Mouse (Mus musculus) midbrain, postnatal 0 days (tissue): ENCODE results near the gene Serpinb9. TPM values are rescaled to one million over a fixed set of nuclear protein-coding genes. Genes with fewer than 3 reads are reported as not detected.

Experiments
- ATAC-seq: fragments of 200-750 bp; cut with Nextera tagmentation; 2 replicates; pipeline ENCODE4 v1.8.0; 2017; ENCODE audit warnings: moderate number of reproducible peaks, mild to moderate bottlenecking, moderate TSS enrichment, moderate library complexity; ENCODE audit not compliant: low FRiP score
- DNase-seq: peaks from one replicate; pipeline ENCODE4 v3.0.0-alpha.2; 2015; ENCODE audit warnings: low spot score
- H3K27ac ChIP-seq: fragments of 300-500 bp; sonication (generic); 2 replicates; pipeline ENCODE4 v1.5.1; 2014; ENCODE audit warnings: low read depth, mild to moderate bottlenecking, low read length, mixed read lengths
- H3K27me3 ChIP-seq: fragments of 300-500 bp; sonication (generic); 2 replicates; pipeline ENCODE4 v1.6.1; 2014; ENCODE audit warnings: low read length, control low read depth, mixed read lengths; ENCODE audit not compliant: insufficient read depth
- H3K36me3 ChIP-seq: fragments of 300-500 bp; sonication (generic); 2 replicates; pipeline ENCODE4 v1.6.1; 2014; ENCODE audit warnings: low read length, control low read depth, mixed read lengths; ENCODE audit not compliant: insufficient read depth
- H3K4me1 ChIP-seq: fragments of 300-500 bp; sonication (generic); 2 replicates; pipeline ENCODE4 v1.6.1; 2014; ENCODE audit warnings: mild to moderate bottlenecking, control low read depth, antibody characterized with exemption, low read length, mixed read lengths; ENCODE audit not compliant: insufficient read depth
- H3K4me2 ChIP-seq: fragments of 300-500 bp; sonication (generic); 2 replicates; pipeline ENCODE4 v1.6.1; 2014; ENCODE audit warnings: low read depth, mild to moderate bottlenecking, low read length, mixed read lengths; ENCODE audit not compliant: poor library complexity, severe bottlenecking
- H3K4me3 ChIP-seq: fragments of 300-500 bp; sonication (generic); 2 replicates; pipeline ENCODE4 v1.5.1; 2014; ENCODE audit warnings: low read depth, mild to moderate bottlenecking, low read length, moderate library complexity
- H3K9ac ChIP-seq: fragments of 300-500 bp; sonication (generic); replicated peaks from 2 replicates; pipeline ENCODE4 v1.6.1; 2014; ENCODE audit warnings: mild to moderate bottlenecking, low read length, moderate library complexity, mixed read lengths; ENCODE audit not compliant: poor library complexity, severe bottlenecking
- H3K9me3 ChIP-seq: fragments of 300-500 bp; sonication (generic); 2 replicates; pipeline ENCODE4 v1.6.1; 2016; ENCODE audit warnings: low read length, control low read depth
- CTCF ChIP-seq: IDR thresholded peaks from 2 replicates; pipeline ENCODE4 v1.5.1; 2016; ENCODE audit warnings: antibody characterized with exemption, mild to moderate bottlenecking
- WGBS: fragments of 180-500 bp; shearing (Covaris S2); extraction: QIAGEN DNeasy Blood & Tissue Kit; methylation state at CpG from one replicate; pipeline ENCODE4 v1.1.7; 2014; 5-methylcytosine and 5-hydroxymethylcytosine counted together
- polyA plus RNA-seq: library from polyadenylated mRNA; unstranded; fragments of >200 nt; fragmentation: Nextera tagmentation; extraction: Ambion mirVana; gene quantifications from 2 replicates; pipeline ENCODE4 v1.2.1, GENCODE M21; 2015
- total RNA-seq: library from RNA; depleted of rRNA; stranded (reverse); fragments of >200 nt; gene quantifications from 2 replicates; pipeline ENCODE4 v1.2.3, GENCODE M21; 2014

Serpinb9 gene
- total and polyA plus RNA-seq, 2 experiments from 2014 or later, result 3.0 to 3.2 TPM

GRCm38 (mm10) chr13:33005501-33006075 lies 2.5 kb downstream of the Serpinb9 start:
- Histone ChIP-seq H3K4me2 (no peak overlapping the region), H3K27me3 (no peaks in the 10 kb centered on the region), H3K4me1 (0 out of 2 replicates have a peak, but pooled peaks cover 2% of the 10 kb centered on the region), H3K36me3 (no peaks in the 10 kb centered on the region), H3K4me3 (no peak overlapping the region), H3K27ac (no peak overlapping the region), H3K9me3 (no peaks in the 10 kb centered on the region), H3K9ac (no peak overlapping the region)
- TF ChIP-seq CTCF, result no peak
- DNase-seq (no peak), ATAC-seq (no peak)
- WGBS, result 73% methylated on average over 2 of the region's 2 CpGs

- H3K27me3 ChIP-seq, result no peaks in the 10 kb centered on the region
- H3K4me1 ChIP-seq, result 0 out of 2 replicates have a peak, but pooled peaks cover 2% of the 10 kb centered on the region
- ATAC-seq (no peak), DNase-seq (no peak)
- TF ChIP-seq CTCF, result no peak
- 94% methylated on average over 3 of the region's 3 CpGs for WGBS
- H3K9ac ChIP-seq, result no peak overlapping the region
- no peak overlapping the region for H3K4me2 ChIP-seq
- H3K36me3 ChIP-seq, result no peaks in the 10 kb centered on the region
- H3K9me3 ChIP-seq, result no peaks in the 10 kb centered on the region
- no peak overlapping the region for H3K4me3 ChIP-seq
- no peak overlapping the region for H3K27ac ChIP-seq
Observed at GRCm38 (mm10) chr13:33006555-33006954, 3.5 kb downstream of the Serpinb9 start.

DNA sequence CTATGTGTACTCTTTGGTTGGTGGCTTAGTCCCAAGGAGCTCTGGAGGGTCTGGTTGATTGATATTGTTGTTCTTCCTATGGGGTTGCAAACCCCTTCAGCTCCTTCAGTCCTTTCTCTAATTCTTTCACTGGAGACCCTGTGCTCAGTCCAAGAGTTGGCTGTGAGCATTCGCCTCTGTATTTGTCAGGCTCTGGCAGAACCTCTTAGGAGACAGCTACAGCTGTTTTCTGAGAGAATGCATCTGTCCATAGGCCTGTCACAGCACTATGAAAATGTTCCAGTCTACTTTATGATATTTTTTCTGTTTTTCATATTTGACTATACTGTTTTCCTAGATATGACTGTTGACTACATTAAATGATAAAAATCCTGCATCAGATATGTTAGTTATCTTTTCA lies 9.3 kb downstream of the Serpinb9 start:
- WGBS, result 94% methylated on average over 1 of the region's 1 CpGs
- no peak for TF ChIP-seq CTCF
- DNase-seq (no peak), ATAC-seq (no peak)
- Histone ChIP-seq H3K4me1 (no peaks in the 10 kb centered on the region), H3K4me2 (no peak overlapping the region), H3K27ac (no peak overlapping the region), H3K4me3 (no peak overlapping the region), H3K36me3 (no peaks in the 10 kb centered on the region), H3K27me3 (no peaks in the 10 kb centered on the region), H3K9ac (no peak overlapping the region), H3K9me3 (no peaks in the 10 kb centered on the region)

DNA sequence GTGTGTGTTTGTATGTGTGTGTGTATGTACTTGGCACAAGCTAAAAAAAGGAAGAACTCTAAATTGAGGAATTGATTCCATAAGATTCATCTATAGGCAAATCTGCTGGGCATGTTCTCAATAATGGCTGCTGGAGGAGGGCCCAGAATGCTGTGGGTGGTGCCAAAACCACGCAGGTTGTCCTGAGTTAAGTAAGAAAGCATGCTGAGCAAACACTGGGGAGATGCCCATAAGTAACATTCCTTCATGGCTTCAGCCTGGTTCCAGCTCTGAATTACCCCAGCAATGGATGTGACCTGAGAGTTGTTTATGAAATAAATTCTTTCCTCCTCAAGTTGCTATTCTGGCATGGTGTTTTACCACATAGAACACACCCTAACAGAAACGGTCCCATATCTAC lies 10.2 kb downstream of the Serpinb9 start:
- no peaks in the 10 kb centered on the region for H3K27me3 ChIP-seq
- H3K4me3 ChIP-seq, result no peak overlapping the region
- no peaks in the 10 kb centered on the region for H3K4me1 ChIP-seq
- ATAC-seq (no peak), DNase-seq (no peak)
- H3K9ac ChIP-seq, result no peak overlapping the region
- no peaks in the 10 kb centered on the region for H3K36me3 ChIP-seq
- H3K4me2 ChIP-seq, result no peak overlapping the region
- no peaks in the 10 kb centered on the region for H3K9me3 ChIP-seq
- no peak overlapping the region for H3K27ac ChIP-seq
- 63% methylated on average over 2 of the region's 2 CpGs for WGBS
- TF ChIP-seq CTCF, result no peak

GRCm38 (mm10) chr13:33022371-33022770 lies 19.3 kb downstream of the Serpinb9 start:
- no peak for TF ChIP-seq CTCF
- no peaks in the 10 kb centered on the region for H3K4me1 ChIP-seq
- H3K4me2 ChIP-seq, result no peak overlapping the region
- H3K27me3 ChIP-seq, result no peaks in the 10 kb centered on the region
- no peak for ATAC-seq
- H3K36me3 ChIP-seq, result no peaks in the 10 kb centered on the region
- 91% methylated on average over 1 of the region's 1 CpGs for WGBS
- no peak for DNase-seq
- no peaks in the 10 kb centered on the region for H3K9me3 ChIP-seq
- no peak overlapping the region for H3K9ac ChIP-seq
- no peak overlapping the region for H3K4me3 ChIP-seq
- no peak overlapping the region for H3K27ac ChIP-seq

DNA sequence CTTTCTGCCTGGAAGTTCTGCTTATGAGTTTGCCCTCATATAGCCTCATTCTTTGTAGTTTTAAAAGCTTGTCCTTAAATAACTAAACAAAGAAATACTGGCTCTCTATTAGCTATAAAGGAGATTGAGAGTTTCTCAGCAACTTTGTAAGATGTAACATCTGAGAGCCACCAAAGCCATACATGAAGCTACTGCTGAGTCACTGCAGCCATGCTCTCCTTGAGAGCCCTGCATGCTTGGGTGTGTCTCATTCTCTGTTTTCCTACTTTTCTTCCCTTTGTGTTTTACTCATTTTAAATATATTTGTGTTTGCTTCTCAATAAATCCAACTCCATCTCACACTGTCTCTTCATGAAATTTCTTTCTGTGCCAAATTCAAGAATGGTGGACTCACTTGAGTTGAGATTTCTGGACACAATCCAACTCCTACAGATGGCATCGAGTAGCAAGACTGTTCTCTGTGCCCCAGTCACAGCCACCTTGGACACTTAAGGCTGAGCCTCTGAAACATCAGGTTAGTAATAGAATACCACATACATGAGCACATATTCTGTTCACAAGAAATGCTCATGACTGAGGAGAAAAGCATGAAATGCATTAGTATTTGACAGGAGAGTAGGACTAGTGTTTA lies 23.5 kb downstream of the Serpinb9 start:
- Histone ChIP-seq H3K9me3 (no peaks in the 10 kb centered on the region), H3K4me1 (no peaks in the 10 kb centered on the region), H3K9ac (no peak overlapping the region), H3K4me3 (no peak overlapping the region), H3K4me2 (no peak overlapping the region), H3K27me3 (no peaks in the 10 kb centered on the region), H3K27ac (no peak overlapping the region), H3K36me3 (no peaks in the 10 kb centered on the region)
- DNase-seq, result no peak
- ATAC-seq, result no peak; the same call in 1 of the 2 replicates
- 65% methylated on average over 1 of the region's 1 CpGs for WGBS
- no peak for TF ChIP-seq CTCF
